Mouse (Mus musculus) heart, embryonic 10.5 days (tissue): ENCODE measurements around the gene Pde1a. TPM values are rescaled to one million over a fixed set of nuclear protein-coding genes. Genes with fewer than 3 reads are reported as not detected.
"Not testable (repeated sequence)": the region's sequence is repeated elsewhere in the genome, so short reads cannot be mapped to it uniquely, and the experiment has no call there.

Experiments used
- DNase-seq: peaks from one replicate; pipeline ENCODE4 v3.0.0-alpha.2; 2017; ENCODE audit warnings: low spot score
- H3K27ac ChIP-seq: fragments of 300-500 bp; sonication (generic); 2 replicates; pipeline ENCODE4 v1.5.1; 2016; ENCODE audit warnings: mild to moderate bottlenecking
- H3K27me3 ChIP-seq: fragments of 300-500 bp; sonication (generic); 2 replicates; pipeline ENCODE4 v1.6.1; 2016; ENCODE audit warnings: mild to moderate bottlenecking; ENCODE audit not compliant: poor library complexity, insufficient read depth, severe bottlenecking
- H3K36me3 ChIP-seq: fragments of 300-500 bp; sonication (generic); 2 replicates; pipeline ENCODE4 v1.6.1; 2016; ENCODE audit warnings: mild to moderate bottlenecking, moderate library complexity
- H3K4me1 ChIP-seq: fragments of 300-500 bp; sonication (generic); 2 replicates; pipeline ENCODE4 v1.6.1; 2016; ENCODE audit warnings: mild to moderate bottlenecking
- H3K4me3 ChIP-seq: fragments of 300-500 bp; sonication (generic); 2 replicates; pipeline ENCODE4 v1.5.1; 2016; ENCODE audit warnings: mild to moderate bottlenecking, moderate library complexity
- H3K9me3 ChIP-seq: fragments of 300-500 bp; sonication (generic); 2 replicates; pipeline ENCODE4 v1.6.1; 2016; ENCODE audit warnings: mild to moderate bottlenecking, moderate library complexity
- WGBS: fragments of 180-500 bp; shearing (Covaris S2); methylation state at CpG from one replicate; pipeline ENCODE4 v1.1.7; 2016; 5-methylcytosine and 5-hydroxymethylcytosine counted together
- polyA plus RNA-seq: library from polyadenylated mRNA; unstranded; fragments of >200 nt; fragmentation: Nextera tagmentation; extraction: Ambion mirVana; gene quantifications from 2 replicates; pipeline ENCODE4 v1.2.1, GENCODE M21; 2016

Gene Pde1a
- polyA plus RNA-seq, 1 experiment from 2014 or later, result 7.0 TPM

DNA sequence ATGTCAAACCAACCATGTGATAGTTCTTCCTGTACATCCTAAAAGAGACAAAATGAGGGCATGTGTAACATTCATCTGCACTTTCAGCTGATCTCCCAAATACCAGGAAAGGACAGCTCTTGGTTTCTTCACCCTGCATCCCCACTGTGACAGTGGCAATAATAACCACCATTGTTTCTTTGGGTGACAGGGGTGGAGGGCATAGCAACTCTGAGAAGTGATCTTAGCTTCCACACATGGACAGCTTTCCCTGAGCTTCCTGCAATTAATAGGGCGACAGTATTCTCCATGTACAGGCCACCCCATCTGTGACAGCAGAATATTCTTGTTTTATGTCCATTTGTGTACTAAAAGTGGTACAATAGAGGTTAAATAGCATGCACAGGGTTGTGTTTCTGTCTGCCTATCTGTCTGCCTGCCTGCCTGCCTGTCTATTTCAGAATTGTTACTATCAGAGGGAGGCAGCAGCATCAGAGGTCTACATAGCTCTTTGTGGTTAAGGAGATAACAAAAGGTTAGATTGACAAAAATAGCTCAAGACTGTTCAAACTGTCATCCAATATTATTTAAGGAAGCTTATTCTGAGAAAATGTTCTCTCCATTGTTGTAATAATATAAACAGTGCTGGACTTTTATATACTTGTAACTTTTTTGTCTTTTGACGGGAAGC is 227.3 kb downstream of the Pde1a start:
- Histone ChIP-seq H3K27me3 (no peaks in the 10 kb centered on the region), H3K27ac (no peak overlapping the region; the same call in 1 of the 2 replicates), H3K4me3 (no peak overlapping the region), H3K36me3 (no peaks in the 10 kb centered on the region), H3K9me3 (no peaks in the 10 kb centered on the region), H3K4me1 (peaks cover 8% of the 10 kb centered on the region)
- WGBS, result 77% methylated on average over 2 of the region's 2 CpGs
- DNase-seq, result no peak

DNA sequence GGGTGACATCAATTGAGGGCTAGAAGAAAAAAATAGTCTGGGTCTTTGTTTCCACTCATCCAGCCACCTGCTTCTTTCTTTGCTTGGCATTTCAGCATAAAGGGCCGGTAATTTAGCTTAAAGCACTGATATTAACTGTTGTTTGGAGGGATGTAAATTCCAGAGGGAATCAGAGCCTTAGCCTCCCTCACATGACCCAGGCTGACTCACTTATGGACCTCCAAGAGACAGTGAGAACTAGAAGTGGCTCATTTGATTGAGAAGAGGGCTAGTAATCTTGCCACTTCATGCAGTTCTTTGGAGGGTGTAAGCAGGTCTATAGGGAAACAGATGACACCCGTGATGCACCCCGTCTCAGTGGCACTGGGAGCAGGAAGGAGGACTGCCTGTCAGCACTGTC is 230.7 kb downstream of the Pde1a start:
- Histone ChIP-seq H3K27me3 (no peaks in the 10 kb centered on the region), H3K36me3 (no peaks in the 10 kb centered on the region), H3K4me1 (peaks cover 8% of the 10 kb centered on the region), H3K27ac (no peak overlapping the region), H3K4me3 (no peak overlapping the region), H3K9me3 (no peaks in the 10 kb centered on the region)
- 59% methylated on average over 3 of the region's 3 CpGs for WGBS
- no peak for DNase-seq

DNA sequence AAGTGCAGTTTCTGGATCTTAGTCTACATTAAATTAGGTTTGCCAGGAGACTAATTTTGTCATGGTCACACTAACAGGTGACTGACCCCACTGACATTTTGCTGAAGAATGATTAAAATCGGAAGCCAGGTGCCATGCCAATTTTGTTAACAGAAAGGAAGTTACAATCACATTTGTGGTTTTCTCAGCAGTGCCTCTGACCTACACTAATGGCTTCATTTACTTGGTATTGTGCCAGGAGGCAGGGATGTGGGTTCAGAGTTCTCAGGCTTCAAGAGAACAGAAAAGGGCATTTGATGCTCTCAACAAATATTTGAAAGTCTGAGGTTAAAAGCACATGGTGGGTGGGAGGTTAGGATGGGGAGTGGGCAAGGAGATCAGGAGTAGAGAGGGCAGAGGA is 236.4 kb downstream of the Pde1a start:
- Histone ChIP-seq H3K36me3 (no peaks in the 10 kb centered on the region), H3K27me3 (no peaks in the 10 kb centered on the region), H3K4me1 (peaks cover 14% of the 10 kb centered on the region), H3K27ac (no peak overlapping the region), H3K9me3 (no peaks in the 10 kb centered on the region), H3K4me3 (no peak overlapping the region)
- WGBS, result 83% methylated on average over 1 of the region's 1 CpGs
- DNase-seq, result no peak

DNA sequence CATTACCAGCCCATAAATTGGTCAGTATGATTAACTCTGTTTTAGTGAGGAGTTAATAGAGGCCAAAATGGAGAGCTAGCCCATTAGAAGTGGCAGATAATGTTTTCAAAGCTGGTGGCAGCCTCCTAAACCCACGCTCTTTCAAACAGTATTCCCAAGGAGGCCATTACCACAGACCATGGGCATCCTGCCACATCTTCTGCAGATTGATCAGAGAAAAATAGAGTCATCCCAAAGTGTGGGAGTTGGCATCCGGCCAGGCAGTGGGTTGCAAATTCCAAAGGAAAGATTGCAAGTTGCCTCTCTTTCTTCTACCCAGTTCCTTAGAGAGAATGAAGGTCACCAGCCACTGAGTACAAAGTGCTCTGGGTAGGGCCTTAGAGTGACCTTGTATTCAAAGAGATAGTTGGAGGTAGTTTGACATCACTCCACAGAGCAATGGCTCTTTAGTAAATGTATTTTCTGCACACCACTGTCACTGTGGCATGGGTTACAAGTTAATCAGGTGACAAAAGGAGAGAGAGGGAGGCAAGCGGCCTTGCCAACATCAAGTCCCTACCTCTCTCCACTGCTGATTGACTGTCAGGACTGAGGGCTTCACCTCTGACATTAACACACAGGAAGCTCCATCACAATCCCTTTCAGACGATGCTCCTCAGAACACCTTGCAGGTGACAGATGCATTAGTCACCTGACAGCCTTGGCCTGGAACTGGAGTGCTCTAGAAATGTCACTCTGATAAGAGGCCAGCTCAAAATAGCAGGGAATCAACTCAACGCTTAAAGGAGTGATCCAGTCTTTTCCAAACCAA is 237.3 kb downstream of the Pde1a start:
- peaks cover 14% of the 10 kb centered on the region for H3K4me1 ChIP-seq
- H3K4me3 ChIP-seq, result no peak overlapping the region
- no peak for DNase-seq
- H3K27me3 ChIP-seq, result no peaks in the 10 kb centered on the region
- H3K9me3 ChIP-seq, result no peaks in the 10 kb centered on the region
- no peak overlapping the region for H3K27ac ChIP-seq
- whole genome bisulfite sequencing, result 50% methylated on average over 5 of the region's 5 CpGs
- H3K36me3 ChIP-seq, result no peaks in the 10 kb centered on the region

DNA sequence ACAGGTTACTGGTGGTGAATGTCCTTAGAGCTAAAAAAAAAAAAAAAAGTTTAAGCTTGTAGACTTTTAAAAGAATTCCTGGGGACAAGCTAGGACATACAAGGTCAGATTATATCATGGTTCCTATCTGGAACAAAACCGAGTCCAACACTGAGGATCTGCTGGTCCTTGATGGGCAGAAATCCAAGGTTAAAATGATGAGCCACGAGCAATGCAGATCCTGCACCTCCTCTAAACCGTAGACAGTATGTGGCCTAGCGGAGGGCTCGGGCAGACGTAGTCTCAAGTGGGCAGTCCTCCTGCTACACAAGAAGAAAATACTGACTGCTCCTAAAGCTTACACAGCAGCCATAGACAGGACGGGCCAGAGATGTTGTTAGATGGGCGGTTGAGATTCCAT is 238.5 kb downstream of the Pde1a start:
- Histone ChIP-seq H3K36me3 (no peaks in the 10 kb centered on the region), H3K4me1 (peaks cover 14% of the 10 kb centered on the region), H3K9me3 (no peaks in the 10 kb centered on the region), H3K27me3 (no peaks in the 10 kb centered on the region), H3K4me3 (no peak overlapping the region), H3K27ac (no peak overlapping the region)
- DNase-seq, result no peak
- 75% methylated on average over 8 of the region's 8 CpGs for WGBS

DNA sequence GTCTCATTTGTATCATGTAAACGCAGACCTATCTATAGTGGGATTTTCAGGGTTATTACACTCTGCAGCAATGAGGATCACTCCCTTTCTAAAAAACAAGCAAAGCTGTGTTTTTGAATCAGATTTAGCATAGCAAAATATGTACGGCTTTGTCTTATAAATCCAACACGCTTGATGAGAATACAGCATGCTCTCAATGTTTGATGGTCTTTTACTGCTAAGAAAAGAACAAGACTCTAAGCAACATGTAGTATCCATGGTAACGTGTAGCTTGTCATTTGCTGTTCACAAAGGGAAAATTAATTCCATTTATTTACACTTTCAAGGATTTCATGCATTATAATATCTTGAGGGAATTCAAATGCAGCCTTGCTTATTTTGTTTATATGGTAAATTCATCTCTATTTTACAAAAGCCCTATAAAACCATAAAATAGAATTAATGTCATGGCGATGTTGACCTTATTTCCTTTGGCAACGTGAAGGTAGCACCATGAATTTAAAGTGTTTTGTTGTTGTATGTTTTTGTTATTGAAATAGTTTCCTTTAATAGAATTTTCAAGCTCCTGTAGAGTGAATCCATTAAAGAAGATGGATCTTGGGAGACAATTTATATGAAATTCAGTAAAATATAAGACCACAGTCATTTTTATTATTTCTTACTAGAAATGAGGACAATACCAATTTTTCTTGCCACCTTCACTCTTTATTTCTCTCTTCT is 245.5 kb downstream of the Pde1a start:
- Histone ChIP-seq H3K4me3 (no peak overlapping the region), H3K27ac (no peak overlapping the region), H3K4me1 (no peaks in the 10 kb centered on the region), H3K36me3 (no peaks in the 10 kb centered on the region), H3K9me3 (no peaks in the 10 kb centered on the region), H3K27me3 (no peaks in the 10 kb centered on the region)
- 91% methylated on average over 6 of the region's 6 CpGs for WGBS
- no peak for DNase-seq

DNA sequence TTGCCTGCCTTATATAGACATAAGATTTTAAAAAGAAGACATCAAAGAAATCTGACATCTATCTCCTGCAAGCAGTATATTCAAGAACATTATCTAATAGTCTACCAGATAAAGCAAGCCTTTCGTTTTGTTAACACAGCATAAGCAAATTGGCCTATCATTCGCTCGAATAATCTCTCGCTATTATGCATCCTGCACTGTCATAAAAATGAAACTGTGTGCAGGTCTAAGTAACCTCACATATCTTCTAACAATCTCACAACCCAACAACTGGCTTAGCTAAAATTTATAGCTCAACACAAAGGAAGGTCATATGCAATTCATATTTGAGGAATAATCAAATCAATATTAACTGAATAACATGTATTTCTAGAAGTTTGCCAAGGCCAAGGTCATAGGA is 246.0 kb downstream of the Pde1a start:
- 91% methylated on average over 4 of the region's 4 CpGs for WGBS
- no peak for DNase-seq
- no peaks in the 10 kb centered on the region for H3K9me3 ChIP-seq

DNA sequence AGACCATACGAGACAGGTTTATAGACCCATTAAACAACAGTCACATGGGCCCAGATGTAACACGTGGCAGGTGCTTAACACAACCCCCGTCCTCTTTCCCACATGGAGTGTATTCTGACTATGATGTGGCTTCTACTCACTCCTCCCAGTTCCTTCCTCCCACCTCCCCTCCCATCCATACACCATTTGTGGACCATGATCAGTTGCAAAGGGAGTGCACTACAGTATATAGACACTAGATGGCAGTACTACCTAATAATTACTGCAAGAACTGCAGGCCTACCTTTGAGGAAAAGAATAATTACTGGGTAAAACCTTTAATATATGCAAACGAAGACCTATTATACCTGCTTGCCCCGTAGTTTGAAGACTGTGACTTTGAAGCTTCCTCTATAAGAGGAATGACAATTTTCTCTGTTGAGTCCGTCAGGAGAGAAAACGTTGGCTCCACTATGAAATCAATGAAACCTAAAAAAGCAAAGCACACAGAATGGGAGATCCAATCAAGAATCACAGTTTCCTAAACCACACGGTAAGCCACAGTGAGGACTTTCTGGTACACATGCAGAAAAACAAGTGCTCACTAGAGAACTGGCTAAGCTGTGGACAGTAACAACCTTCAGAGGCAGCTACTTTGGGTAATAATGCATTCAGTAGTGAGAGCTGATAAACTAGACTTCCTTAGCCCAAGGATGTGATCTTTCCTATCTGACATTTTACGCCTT is 263.8 kb downstream of the Pde1a start:
- no peak overlapping the region for H3K27ac ChIP-seq
- no peaks in the 10 kb centered on the region for H3K4me1 ChIP-seq
- DNase-seq, result no peak
- no peak overlapping the region for H3K4me3 ChIP-seq
- H3K36me3 ChIP-seq, result no peaks in the 10 kb centered on the region
- no peaks in the 10 kb centered on the region for H3K9me3 ChIP-seq
- WGBS, result 40% methylated on average over 9 of the region's 9 CpGs
- peaks cover 23% of the 10 kb centered on the region for H3K27me3 ChIP-seq

More for the DNA sequence above, 246.0 kb downstream of the Pde1a start:
- H3K4me3 ChIP-seq, result no peak overlapping the region
- H3K4me1 ChIP-seq, result no peaks in the 10 kb centered on the region
- H3K27ac ChIP-seq, result no peak overlapping the region
- no peaks in the 10 kb centered on the region for H3K27me3 ChIP-seq
- H3K36me3 ChIP-seq, result no peaks in the 10 kb centered on the region

DNA sequence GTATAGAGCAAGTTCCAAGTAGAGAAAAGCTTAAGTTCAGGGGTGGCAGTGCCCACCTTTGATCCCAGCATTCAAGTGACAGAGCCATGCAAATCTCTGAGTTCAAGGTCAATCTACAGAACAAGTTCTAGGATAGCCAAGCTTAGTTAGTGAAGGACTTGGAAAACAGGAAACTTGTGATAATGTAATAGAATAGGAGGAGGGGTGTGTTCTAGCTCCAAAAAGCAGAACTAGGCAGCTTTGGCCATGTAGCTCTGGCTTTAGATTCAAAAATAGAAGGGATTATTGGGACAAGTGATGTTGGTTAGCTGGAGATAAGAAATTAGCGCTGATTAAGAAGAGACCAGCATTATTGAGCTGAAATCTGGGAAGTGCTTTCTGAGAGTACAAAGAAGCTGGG is 272.4 kb downstream of the Pde1a start:
- Histone ChIP-seq H3K4me3 (no peak overlapping the region), H3K9me3 (no peaks in the 10 kb centered on the region), H3K27me3 (no peaks in the 10 kb centered on the region), H3K27ac (no peak overlapping the region), H3K4me1 (no peaks in the 10 kb centered on the region), H3K36me3 (no peaks in the 10 kb centered on the region)
- 69% methylated on average over 1 of the region's 1 CpGs for WGBS
- DNase-seq, result no peak

DNA sequence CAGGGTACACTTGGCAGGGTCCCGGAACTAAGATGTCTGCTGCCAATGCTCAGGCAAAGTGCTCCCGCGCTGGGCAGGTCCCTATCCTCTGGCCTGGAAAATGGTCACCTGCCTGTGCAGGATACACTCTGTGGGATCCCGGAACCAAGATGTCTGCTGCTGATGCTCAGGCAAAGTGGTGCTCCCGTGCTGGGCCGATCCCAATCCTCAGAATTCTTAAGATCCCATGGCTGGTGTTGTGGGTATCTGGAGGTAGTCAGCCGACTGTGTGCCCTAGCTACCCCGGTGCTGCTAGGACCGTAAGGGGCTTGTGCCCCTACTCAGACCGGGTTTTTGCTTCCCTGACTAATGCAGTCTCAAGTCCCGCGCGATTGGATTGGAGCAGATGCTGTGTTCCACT is 281.9 kb downstream of the Pde1a start:
- H3K27ac ChIP-seq, H3K4me1 ChIP-seq, H3K9me3 ChIP-seq, H3K36me3 ChIP-seq, DNase-seq, H3K27me3 ChIP-seq, H3K4me3 ChIP-seq: not testable (repeated sequence)
- 75% methylated on average over 13 of the region's 13 CpGs for WGBS

DNA sequence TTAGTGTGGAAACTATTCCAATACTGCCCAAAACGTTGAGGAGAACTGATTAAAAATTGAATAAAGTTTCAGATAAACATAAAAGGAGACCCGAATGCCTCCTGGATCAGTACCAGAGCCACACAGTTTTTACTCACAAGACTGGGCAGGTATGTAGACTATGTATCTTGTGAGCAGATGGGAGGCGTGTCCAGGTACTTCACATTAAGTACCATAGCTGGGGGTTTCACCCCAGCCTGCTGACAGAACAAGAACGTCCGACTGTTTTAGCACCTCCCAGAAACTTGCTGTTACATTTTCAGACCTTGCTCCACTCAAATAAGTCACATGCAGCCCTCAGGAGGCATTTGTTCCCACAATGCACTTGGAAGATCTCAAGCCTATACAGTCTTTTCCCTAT is 289.7 kb downstream of the Pde1a start:
- 61% methylated on average over 5 of the region's 5 CpGs for WGBS
- H3K27me3 ChIP-seq, result no peaks in the 10 kb centered on the region
- no peak overlapping the region for H3K27ac ChIP-seq
- no peak overlapping the region for H3K4me3 ChIP-seq
- no peak for DNase-seq
- H3K36me3 ChIP-seq, result no peaks in the 10 kb centered on the region
- no peaks in the 10 kb centered on the region for H3K9me3 ChIP-seq
- H3K4me1 ChIP-seq, result no peaks in the 10 kb centered on the region

DNA sequence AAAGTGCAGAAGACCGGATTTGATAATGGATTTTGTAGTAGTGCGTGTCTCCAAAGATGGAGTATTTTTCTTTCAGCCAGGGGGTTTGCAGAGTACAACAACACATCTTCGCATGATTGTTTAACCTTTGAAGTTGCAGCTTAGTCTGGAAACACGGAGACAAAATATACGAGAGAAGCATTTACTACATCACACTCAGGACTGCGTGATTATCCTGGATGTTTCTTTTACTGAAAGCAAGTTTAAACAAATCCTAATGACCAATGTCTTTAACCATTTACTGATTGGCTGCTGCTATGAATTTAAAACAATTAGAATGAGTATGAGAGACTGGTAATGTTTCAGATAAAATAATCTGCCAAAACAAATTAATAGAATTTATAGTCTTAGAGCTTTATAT is 290.2 kb downstream of the Pde1a start:
- H3K9me3 ChIP-seq, result no peaks in the 10 kb centered on the region
- no peaks in the 10 kb centered on the region for H3K27me3 ChIP-seq
- 87% methylated on average over 6 of the region's 6 CpGs for WGBS
- H3K4me1 ChIP-seq, result no peaks in the 10 kb centered on the region
- H3K27ac ChIP-seq, result no peak overlapping the region
- no peak for DNase-seq
- no peak overlapping the region for H3K4me3 ChIP-seq
- H3K36me3 ChIP-seq, result no peaks in the 10 kb centered on the region

DNA sequence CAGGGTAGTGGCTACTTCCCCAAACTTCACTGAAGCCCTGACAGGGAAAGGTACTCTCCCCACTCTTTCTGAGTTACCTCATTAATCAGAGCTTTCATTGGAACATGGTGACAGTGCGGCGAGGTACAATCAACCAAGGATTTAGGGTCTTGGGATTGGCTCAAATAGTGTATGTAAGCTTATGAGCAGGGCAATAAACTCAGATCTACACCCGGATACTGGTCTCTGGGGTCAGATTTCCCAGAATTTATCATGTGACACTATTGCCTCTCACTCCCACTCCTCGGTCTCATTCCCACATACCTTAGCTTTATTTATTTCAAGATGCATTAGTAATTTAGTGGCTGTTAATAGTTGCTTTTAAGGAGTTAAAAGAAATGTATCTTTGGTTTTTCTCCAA is 303.4 kb downstream of the Pde1a start:
- Histone ChIP-seq H3K4me3 (no peak overlapping the region), H3K4me1 (no peaks in the 10 kb centered on the region), H3K36me3 (no peaks in the 10 kb centered on the region), H3K9me3 (no peaks in the 10 kb centered on the region), H3K27me3 (no peaks in the 10 kb centered on the region), H3K27ac (no peak overlapping the region)
- no peak for DNase-seq
- 79% methylated on average over 4 of the region's 4 CpGs for WGBS
